Mouse (Mus musculus): Measurements from ENCODE around the gene Ms4a6c. TPM values are rescaled to one million over a fixed set of nuclear protein-coding genes. Genes with fewer than 3 reads are reported as not detected.
"Not testable (repeated sequence)": the region's sequence is repeated elsewhere in the genome, so short reads cannot be mapped to it uniquely, and the experiment has no call there.

Ms4a6c gene
- total RNA-seq, 2 experiments from 2014 or later: 1.5 to 1.7 TPM

DNA sequence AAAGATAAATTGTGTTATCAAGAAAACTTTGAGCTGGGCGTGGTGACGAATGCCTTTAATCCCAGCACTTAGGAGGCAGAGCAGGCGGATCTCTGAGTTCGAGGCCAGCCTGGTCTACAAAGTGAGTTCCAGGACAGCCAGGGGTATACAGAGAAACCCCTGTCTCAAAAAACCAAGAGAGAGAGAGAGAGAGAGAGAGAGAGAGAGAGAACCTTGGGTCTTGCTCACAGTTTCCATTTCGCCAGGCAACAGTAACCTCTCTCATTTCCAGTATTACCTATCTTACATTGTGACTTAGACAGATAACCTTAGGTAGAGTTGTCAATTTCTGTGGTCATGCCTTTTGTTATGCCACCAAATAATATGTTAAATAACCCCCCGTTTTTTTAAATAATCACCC is 27.2 kb downstream of the Ms4a6c start:
- no peak for DNase-seq (ENCODE audit: low spot score in 2 of 2)
- intact Hi-C loops (cut with DNase I): no loop called here

DNA sequence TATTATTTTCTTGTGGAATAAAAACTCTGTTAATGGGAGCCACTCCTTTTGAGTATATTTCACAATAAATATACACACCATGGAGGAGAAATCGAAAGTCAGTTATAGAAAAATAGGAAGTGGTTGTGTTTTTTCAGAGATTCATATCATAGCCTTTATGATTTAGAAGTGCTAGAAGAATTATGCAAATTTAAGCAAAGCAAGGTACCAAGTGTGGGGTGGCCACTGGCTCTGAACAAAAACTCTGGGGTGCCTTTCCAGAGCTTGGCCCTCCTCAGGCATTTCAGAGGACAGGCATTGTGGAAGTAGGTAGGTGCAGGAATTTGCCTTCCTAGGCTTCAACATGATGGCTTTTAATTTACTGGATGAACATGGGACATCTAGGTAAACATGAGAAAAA is 28.1 kb downstream of the Ms4a6c start:
- intact Hi-C loops (cut with DNase I): not testable (repeated sequence)

DNA sequence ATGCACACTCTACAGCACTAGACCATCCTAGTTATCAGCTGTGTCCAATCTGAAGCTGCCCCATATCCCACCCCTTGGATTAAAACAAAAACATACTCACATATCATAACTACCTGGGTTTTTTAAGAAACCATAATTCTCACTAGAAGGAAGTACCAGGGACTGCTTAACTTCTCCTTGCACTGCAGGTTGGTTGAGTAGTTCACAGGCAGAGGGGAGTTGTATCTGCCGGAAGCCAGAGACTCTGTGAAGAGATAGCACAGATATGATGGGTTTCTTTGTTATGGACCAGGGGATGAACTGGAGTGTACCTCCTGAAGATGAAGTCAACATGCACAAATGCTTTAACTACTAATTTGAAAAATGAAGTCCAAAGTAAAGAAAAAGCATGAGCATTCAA is 31.6 kb downstream of the Ms4a6c start:
- no peak for DNase-seq (ENCODE audit: low spot score in 2 of 2)
- intact Hi-C loops (cut with DNase I): loop anchor here (2.0 kb wide), 1 partner anchor 48 kb away; no protein-coding TSS in a partner anchor

More for the DNA sequence above, 28.1 kb downstream of the Ms4a6c start:
- not testable (repeated sequence) for DNase-seq (ENCODE audit: low spot score in 2 of 2)

DNA sequence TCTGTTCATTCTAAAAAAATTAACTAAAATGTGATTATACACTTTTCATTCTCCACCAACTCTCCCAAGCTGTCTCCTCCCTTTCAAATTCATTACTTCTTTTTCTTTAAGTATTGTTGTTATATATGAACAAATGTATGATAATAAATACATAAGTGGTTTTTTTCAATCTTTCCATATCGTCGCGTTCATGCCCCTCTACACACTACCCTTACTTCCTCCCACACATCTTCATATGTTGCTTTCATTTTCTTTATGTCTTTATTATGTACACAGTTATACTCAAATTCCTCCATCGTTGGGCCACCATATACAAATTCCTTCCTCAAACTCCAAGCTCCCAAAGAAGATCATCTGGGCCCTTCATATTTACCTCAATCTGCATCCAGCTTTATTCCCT is 32.2 kb downstream of the Ms4a6c start:
- intact Hi-C loops (cut with DNase I): loop anchor here (2.0 kb wide), 1 partner anchor 47 kb away; no protein-coding TSS in a partner anchor
- DNase-seq (ENCODE audit: low spot score in 2 of 2): no peak

DNA sequence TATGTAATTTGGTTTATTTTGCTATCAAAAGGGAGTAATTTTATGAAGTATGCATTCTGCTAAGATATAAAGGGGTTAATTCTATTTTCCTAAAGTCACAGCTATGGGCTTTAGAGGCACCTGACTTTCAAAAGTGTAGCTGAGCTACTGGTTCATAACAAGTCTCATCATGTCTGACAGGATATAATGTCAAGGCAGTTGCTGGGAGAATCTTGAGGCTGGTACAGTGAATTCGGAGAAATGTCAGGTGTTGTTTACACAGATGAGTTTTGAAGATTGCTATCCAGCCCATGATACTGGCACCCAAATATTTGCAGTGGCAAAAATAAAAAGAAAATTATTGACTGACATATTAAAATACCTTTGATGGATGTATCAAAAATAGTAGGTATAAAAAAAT is 35.7 kb downstream of the Ms4a6c start:
- intact Hi-C loops (cut with DNase I): no loop called here
- DNase-seq (ENCODE audit: low spot score in 2 of 2): no peak

DNA sequence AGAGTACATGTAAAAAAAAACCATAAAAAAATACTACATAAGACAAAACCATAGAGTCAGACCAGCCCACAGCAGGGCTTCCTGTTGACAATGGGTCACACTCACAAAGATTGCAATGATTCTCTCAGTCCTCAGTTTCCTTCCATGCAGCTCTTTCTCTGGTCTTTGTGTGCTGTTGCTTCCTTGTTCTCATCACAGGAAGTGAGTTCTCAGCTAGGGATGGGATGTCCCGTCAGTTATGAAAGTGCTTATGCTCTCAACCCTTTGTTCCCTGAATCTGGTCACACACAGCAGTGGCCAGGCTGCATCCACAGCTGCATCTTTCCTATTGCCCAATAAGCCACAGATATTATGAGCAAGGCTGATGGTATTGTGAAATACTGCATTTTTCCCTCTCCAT is 44.3 kb downstream of the Ms4a6c start:
- intact Hi-C loops (cut with DNase I): no loop called here
- no peak for DNase-seq (ENCODE audit: low spot score in 2 of 2)

DNA sequence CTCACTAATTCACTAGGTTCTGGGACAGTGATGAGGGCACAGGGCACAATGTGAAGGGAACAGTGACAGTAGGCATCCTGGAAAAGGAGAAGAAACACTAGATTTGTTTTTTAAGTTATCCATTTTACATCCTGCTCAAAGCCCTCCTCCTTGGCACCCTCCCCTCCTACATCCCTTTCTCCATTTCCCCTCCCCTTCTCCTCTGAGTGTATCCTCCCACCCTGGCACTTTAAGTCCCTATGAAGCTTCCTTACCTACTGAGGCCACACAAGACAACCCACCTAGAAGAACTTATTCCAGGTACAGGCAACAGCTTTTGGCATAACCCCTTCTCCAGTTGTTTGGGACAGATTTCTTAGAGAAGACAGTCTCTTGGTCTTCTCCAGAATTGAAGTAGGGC is 47.1 kb downstream of the Ms4a6c start, which contains the start of gene Ms4a6b:
Ms4a6b (plus strand) TSS at position 267 of the 400 bp plus-strand sequence.
- intact Hi-C loops (cut with DNase I): no loop called here
- DNase-seq (ENCODE audit: low spot score in 2 of 2): no peak

DNA sequence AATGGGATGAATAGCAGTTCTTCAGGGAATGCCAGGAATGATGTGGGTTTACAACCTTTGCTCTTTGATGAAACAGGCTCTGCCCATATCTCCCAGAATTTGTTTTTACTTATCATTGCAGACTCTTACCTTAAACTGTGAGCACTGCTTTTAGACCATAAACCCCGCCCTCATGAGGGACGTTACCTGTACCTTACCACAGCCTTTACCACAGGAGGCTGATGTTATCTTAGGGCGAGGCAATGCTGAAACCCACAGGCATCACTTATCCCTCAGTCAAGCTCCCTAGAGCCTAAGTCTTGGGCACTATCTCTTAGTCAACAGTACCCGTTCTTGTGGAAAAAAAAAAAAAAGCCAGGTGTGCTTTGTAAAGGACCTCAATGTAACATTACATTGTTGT is 47.7 kb downstream of the Ms4a6c start:
- no peak for DNase-seq (ENCODE audit: low spot score in 2 of 2)

DNA sequence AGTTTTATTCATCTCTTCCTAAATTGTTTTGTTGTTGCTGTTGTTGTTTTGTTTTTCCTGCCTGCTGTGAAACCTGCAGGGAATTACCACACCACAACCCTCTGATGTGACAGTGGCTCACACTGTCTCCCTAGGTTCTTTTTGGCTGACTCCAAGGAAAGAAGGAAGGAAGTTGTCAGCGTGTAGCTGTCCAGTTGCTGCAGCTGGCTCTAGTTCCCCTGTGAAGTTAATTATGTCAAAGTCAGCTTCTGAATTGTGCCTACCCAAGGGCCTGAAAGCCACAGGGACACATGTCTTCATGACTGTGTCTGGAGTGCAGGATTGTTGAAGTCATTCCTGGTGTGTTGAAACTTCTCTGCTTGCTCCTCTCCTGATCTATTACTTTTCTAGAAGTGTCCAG is 48.2 kb downstream of the Ms4a6c start:
- DNase-seq (ENCODE audit: low spot score in 2 of 2); intact Hi-C loops (cut with DNase I): not testable (repeated sequence)

More for the DNA sequence above, 47.7 kb downstream of the Ms4a6c start:
- intact Hi-C loops (cut with DNase I): no loop called here

DNA sequence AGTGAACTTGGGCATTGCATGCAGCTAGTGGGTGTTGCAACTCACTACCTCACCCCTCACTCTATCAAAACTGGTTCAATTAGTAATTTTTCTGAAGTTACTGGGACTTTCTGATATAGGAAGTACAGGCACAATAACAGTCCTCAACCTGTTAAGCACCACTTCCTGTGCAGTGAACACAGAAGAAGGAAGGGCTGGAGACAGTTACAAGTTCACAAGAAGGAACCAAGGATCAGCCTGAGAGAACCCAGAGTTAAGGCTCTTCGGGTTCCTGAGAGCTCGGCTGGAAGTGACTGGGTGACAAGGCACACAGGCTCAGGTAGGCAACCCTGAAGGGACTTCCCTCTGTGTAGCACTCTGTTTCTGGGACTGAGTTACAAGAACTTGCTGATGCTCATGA is 49.2 kb downstream of the Ms4a6c start:
- intact Hi-C loops (cut with DNase I); DNase-seq (ENCODE audit: low spot score in 2 of 2): not testable (repeated sequence)

DNA sequence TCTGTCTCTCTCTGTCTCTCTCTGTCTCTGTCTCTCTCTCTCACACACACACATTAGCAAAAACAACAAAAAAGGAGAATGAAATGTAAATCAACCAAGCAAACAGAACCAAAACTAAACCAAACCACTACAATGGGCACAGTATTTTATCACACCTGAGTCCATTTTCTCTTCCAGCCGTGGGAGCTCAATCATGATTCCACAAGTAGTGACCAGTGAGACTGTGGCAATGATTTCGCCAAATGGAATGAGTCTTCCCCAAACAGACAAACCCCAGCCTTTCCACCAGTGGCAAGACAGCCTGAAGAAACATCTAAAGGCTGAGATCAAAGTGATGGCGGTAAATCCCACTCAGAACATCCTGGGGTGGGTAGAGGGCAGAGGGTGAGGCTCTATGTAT is 51.0 kb downstream of the Ms4a6c start:
- intact Hi-C loops (cut with DNase I): no loop called here
- DNase-seq (ENCODE audit: low spot score in 2 of 2): no peak

Other genes starting within 250 kb of the Ms4a6c start
- gene Ms4a12, start 236.9 kb upstream of the Ms4a6c start, total RNA-seq (2021): not detected
- not detected for gene Ms4a1, start 203.1 kb upstream of the Ms4a6c start, total RNA-seq (2021)
- not detected for gene Ms4a5, start 185.5 kb upstream of the Ms4a6c start, total RNA-seq (2021)
- gene Ms4a14, start 154.9 kb upstream of the Ms4a6c start, total RNA-seq (2021): not detected
- under 1 TPM; 0.34 to 0.53 TPM for gene Ms4a7, start 133.2 kb upstream of the Ms4a6c start, total RNA-seq (2021)
- gene Ms4a4a, start 93.8 kb upstream of the Ms4a6c start, total RNA-seq (2021): 1 to 10 TPM in 1 of 2 experiments, under 1 TPM in 1; 0.69 to 1.2 TPM
- gene Ms4a4c, start 64.6 kb upstream of the Ms4a6c start, total RNA-seq (2021): not detected
- under 1 TPM in 1 of 2 experiments, not detected in 1; 0.57 TPM for gene Ms4a4b, start 25.8 kb upstream of the Ms4a6c start, total RNA-seq (2021)
- under 1 TPM; 0.30 to 0.39 TPM for gene Gm8369, start 16.6 kb downstream of the Ms4a6c start, total RNA-seq (2021)
- gene Ms4a6b, start 47.1 kb downstream of the Ms4a6c start, total RNA-seq (2021): 1 to 10 TPM in 1 of 2 experiments, under 1 TPM in 1; 0.96 to 2.0 TPM
- gene Ms4a4d, start 67.4 kb downstream of the Ms4a6c start, total RNA-seq (2021): not detected
- 1 to 10 TPM; 1.2 to 1.8 TPM for gene Ms4a6d, start 135.5 kb downstream of the Ms4a6c start, total RNA-seq (2021)
- gene Ms4a2, start 154.4 kb downstream of the Ms4a6c start, total RNA-seq (2021): not detected
- not detected for gene Ms4a3, start 171.5 kb downstream of the Ms4a6c start, total RNA-seq (2021)
- gene Oosp2, start 191.2 kb downstream of the Ms4a6c start, total RNA-seq (2021): not detected
- gene Oosp1, start 221.8 kb downstream of the Ms4a6c start, total RNA-seq (2021): not detected
- not detected for gene Oosp3, start 227.7 kb downstream of the Ms4a6c start, total RNA-seq (2021)

Measured in left cerebral cortex, postnatal 25 days (tissue).